Mouse (Mus musculus): Measurements from ENCODE around the gene Sult2b1. TPM values are rescaled to one million over a fixed set of nuclear protein-coding genes. Genes with fewer than 3 reads are reported as not detected.

Sult2b1 gene
- total and polyA plus RNA-seq, 3 experiments, result 0.17 to 0.29 TPM; not detected in 1

DNA sequence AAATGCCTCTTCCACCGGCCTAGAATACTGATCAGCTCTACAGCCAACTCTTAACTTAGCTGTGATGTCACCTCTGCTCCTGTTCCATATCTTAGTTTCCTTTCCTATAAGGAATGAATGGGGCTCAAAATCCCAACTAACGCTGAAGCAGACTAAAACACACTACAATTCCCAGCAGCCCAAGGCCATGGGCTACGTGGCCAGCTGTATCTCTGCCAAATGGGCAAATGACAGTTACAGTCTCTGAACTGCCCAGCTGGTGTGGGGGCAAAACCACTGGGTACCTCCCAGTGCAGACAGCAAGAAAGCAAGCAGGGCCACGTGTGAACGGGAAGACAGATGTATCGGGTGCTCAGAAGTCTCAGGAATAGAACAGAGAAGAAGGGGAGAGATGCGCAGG is 42.2 kb upstream of the Sult2b1 start:
- peaks cover 19% of the 10 kb centered on the region for H3K79me2 ChIP-seq (replicated peaks; ENCODE audit: control insufficient read depth, extremely low read depth, insufficient read depth, poor library complexity, severe bottlenecking)
- in situ Hi-C loops (cut with MboI; ENCODE audit: low pct_ligation_motif_present, low pct_unique_long_range_greater_than_20kb, low sequenced_read_pairs) (no loop called here), dilution Hi-C loops (cut with MboI; ENCODE audit: extremely low pct_ligation_motif_present, extremely low pct_unique_long_range_greater_than_20kb, low sequenced_read_pairs) (no loop called here)
- no peak for TF ChIP-seq PAX5 (IDR thresholded peaks at IDR 0.05; ENCODE audit: low read length)
- no peak for TF ChIP-seq GABPA (IDR thresholded peaks at IDR 0.05; ENCODE audit: insufficient replicate concordance, low read depth, low read length)
- no peak for TF ChIP-seq JUND (conservative IDR thresholded peaks at IDR 0.05; ENCODE audit: low read depth, low read length)
- no peak for TF ChIP-seq CTCF (conservative IDR thresholded peaks at IDR 0.05 in 1 of 2, IDR thresholded peaks at IDR 0.05 in 1 of 2; ENCODE audit: low read depth in 2 of 2, low read length in 2 of 2)
- no peak for TF ChIP-seq ETS1 (conservative IDR thresholded peaks at IDR 0.05; ENCODE audit: low read depth, low read length)
- TF ChIP-seq IRF4 (IDR thresholded peaks at IDR 0.05; ENCODE audit: low read depth, low read length), result no peak
- no peak for TF ChIP-seq ZNF384 (IDR thresholded peaks at IDR 0.05; ENCODE audit: low read depth, low read length)
- H3K4me2 ChIP-seq (ENCODE audit: insufficient read depth, low read depth, poor library complexity, severe bottlenecking), result no peak overlapping the region
- no peak for DNase-seq (ENCODE audit: extremely low read depth)
- H3K4me3 ChIP-seq (replicated peaks in 1 of 3; ENCODE audit: low read depth in 2 of 3, low read length in 2 of 3, poor library complexity in 1 of 3), result no peak overlapping the region
- H3K27ac ChIP-seq (ENCODE audit: insufficient read depth, low read depth), result no peak overlapping the region
- H3K36me3 ChIP-seq (replicated peaks in 1 of 2; ENCODE audit: control insufficient read depth in 1 of 2, insufficient read depth in 1 of 2, low read length in 1 of 2), result peaks cover 68 to 81% of the 10 kb centered on the region in 2 experiments
- no peaks in the 10 kb centered on the region for H3K27me3 ChIP-seq (replicated peaks)
- peaks cover 12 to 55% of the 10 kb centered on the region in 2 experiments for H3K4me1 ChIP-seq (ENCODE audit: control insufficient read depth in 1 of 2, insufficient read depth in 2 of 2)
- no peak overlapping the region for H3K9ac ChIP-seq (ENCODE audit: insufficient read depth, low read depth)
- H3K9me3 ChIP-seq (replicated peaks; ENCODE audit: low read length), result no peaks in the 10 kb centered on the region

DNA sequence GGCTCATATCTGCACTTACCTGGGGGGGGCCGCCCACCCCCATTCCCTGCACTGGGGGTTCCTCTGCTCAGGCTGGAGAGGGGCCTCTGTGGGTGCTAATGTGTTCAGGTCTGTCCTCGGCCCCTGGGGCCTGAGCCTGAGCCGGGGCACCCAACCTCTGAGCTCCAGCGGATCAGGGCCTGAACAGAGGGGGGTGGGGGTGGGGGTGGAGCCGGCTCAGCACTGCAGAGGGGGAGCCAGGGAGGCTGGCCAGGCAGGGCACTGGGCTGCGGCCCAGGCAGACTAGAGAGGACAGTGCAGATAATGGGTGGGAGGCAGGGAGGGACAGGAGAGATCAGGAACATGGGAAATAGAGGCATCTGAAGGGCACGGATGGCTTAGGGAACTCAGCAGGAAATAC is 40.1 kb upstream of the Sult2b1 start, which contains the start of gene Kcnj14:
Gene Kcnj14 (minus strand): TSS at position 185 of the 400 bp plus-strand sequence.
- TF ChIP-seq ETS1 (conservative IDR thresholded peaks at IDR 0.05; ENCODE audit: low read depth, low read length), result no peak
- H3K27ac ChIP-seq (ENCODE audit: insufficient read depth, low read depth), result no peak within 1 kb of the TSS
- no peak within 1 kb of the TSS for H3K9ac ChIP-seq (ENCODE audit: insufficient read depth, low read depth)
- H3K79me2 ChIP-seq (replicated peaks; ENCODE audit: control insufficient read depth, extremely low read depth, insufficient read depth, poor library complexity, severe bottlenecking), result peaks cover 9% of the 10 kb centered on the region
- dilution Hi-C loops (cut with MboI; ENCODE audit: extremely low pct_ligation_motif_present, extremely low pct_unique_long_range_greater_than_20kb, low sequenced_read_pairs), result no loop called here
- no peak within 1 kb of the TSS for H3K4me3 ChIP-seq (replicated peaks in 1 of 3; ENCODE audit: low read depth in 2 of 3, low read length in 2 of 3, poor library complexity in 1 of 3)
- peaks cover 6 to 43% of the 10 kb centered on the region in 2 experiments for H3K4me1 ChIP-seq (ENCODE audit: control insufficient read depth in 1 of 2, insufficient read depth in 2 of 2)
- no peak for DNase-seq (ENCODE audit: extremely low read depth)
- in situ Hi-C loops (cut with MboI; ENCODE audit: low pct_ligation_motif_present, low pct_unique_long_range_greater_than_20kb, low sequenced_read_pairs), result no loop called here
- H3K9me3 ChIP-seq (replicated peaks; ENCODE audit: low read length), result no peaks in the 10 kb centered on the region
- no peak within 1 kb of the TSS for H3K4me2 ChIP-seq (ENCODE audit: insufficient read depth, low read depth, poor library complexity, severe bottlenecking)
- H3K36me3 ChIP-seq (replicated peaks in 1 of 2; ENCODE audit: control insufficient read depth in 1 of 2, insufficient read depth in 1 of 2, low read length in 1 of 2), result peaks cover 69 to 93% of the 10 kb centered on the region in 2 experiments
- no peaks in the 10 kb centered on the region for H3K27me3 ChIP-seq (replicated peaks)

DNA sequence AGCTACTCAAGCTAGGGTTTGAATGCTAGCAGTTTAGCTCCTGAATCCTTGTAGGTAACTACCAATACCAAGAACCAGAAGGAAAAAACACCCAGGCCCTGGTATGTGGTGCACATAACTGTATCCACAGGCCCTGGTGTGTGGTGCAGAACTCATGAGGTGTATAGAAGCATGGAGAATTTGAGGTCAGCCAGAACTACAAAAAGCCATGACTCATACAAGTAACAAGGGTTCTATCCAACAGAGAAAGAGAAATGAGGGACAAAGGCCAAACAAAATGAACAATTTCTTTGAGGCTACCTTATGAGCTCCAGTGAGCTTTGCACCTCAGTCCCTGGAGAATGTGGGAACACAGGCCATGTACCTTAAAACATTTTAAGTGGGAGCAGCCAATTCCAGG is 36.4 kb upstream of the Sult2b1 start:
- Histone ChIP-seq H3K27ac (ENCODE audit: insufficient read depth, low read depth) (no peak overlapping the region), H3K36me3 (replicated peaks in 1 of 2; ENCODE audit: control insufficient read depth in 1 of 2, insufficient read depth in 1 of 2, low read length in 1 of 2) (peaks cover 34 to 70% of the 10 kb centered on the region in 2 experiments), H3K4me2 (ENCODE audit: insufficient read depth, low read depth, poor library complexity, severe bottlenecking) (no peak overlapping the region), H3K9ac (ENCODE audit: insufficient read depth, low read depth) (no peak overlapping the region), H3K9me3 (replicated peaks; ENCODE audit: low read length) (no peaks in the 10 kb centered on the region), H3K4me1 (ENCODE audit: control insufficient read depth in 1 of 2, insufficient read depth in 2 of 2) (peaks cover 0 to 11% of the 10 kb centered on the region in 2 experiments; a peak in 1 of 4 replicates), H3K27me3 (replicated peaks) (no peaks in the 10 kb centered on the region), H3K4me3 (replicated peaks in 1 of 3; ENCODE audit: low read depth in 2 of 3, low read length in 2 of 3, poor library complexity in 1 of 3) (no peak overlapping the region), H3K79me2 (replicated peaks; ENCODE audit: control insufficient read depth, extremely low read depth, insufficient read depth, poor library complexity, severe bottlenecking) (peaks cover 2% of the 10 kb centered on the region; the same call in 1 of the 2 replicates)
- dilution Hi-C loops (cut with MboI; ENCODE audit: extremely low pct_ligation_motif_present, extremely low pct_unique_long_range_greater_than_20kb, low sequenced_read_pairs), result no loop called here
- in situ Hi-C loops (cut with MboI; ENCODE audit: low pct_ligation_motif_present, low pct_unique_long_range_greater_than_20kb, low sequenced_read_pairs), result no loop called here
- TF ChIP-seq TCF12 (IDR thresholded peaks at IDR 0.05; ENCODE audit: low read depth, low read length) (no peak), POLR2A (IDR thresholded peaks at IDR 0.05; ENCODE audit: low read depth, low read length) (no peak), GABPA (IDR thresholded peaks at IDR 0.05; ENCODE audit: insufficient replicate concordance, low read depth, low read length) (no peak), NRF1 (IDR thresholded peaks at IDR 0.05; ENCODE audit: low read depth, low read length) (no peak), MYC (IDR thresholded peaks at IDR 0.05; ENCODE audit: low read depth, low read length) (no peak), MAX (IDR thresholded peaks at IDR 0.05; ENCODE audit: low read length) (no peak), JUN (IDR thresholded peaks at IDR 0.05; ENCODE audit: insufficient read depth, low read depth, low read length) (no peak), USF2 (conservative IDR thresholded peaks at IDR 0.05; ENCODE audit: low read depth, low read length) (no peak), ELF1 (IDR thresholded peaks at IDR 0.05; ENCODE audit: low read depth, low read length) (no peak), E2F4 (IDR thresholded peaks at IDR 0.05; ENCODE audit: insufficient replicate concordance, low read depth, low read length) (no peak)
- DNase-seq (ENCODE audit: extremely low read depth), result no peak

All from CH12.LX (cell line).